Mouse (Mus musculus) lung, postnatal 0 days (tissue): ENCODE data around the gene Pde4d. TPM values are rescaled to one million over a fixed set of nuclear protein-coding genes. Genes with fewer than 3 reads are reported as not detected.

Experiments used
- ATAC-seq: fragments of 200-750 bp; cut with Nextera tagmentation; 2 replicates; pipeline ENCODE4 v1.8.0; 2017; ENCODE audit warnings: moderate library complexity
- DNase-seq: peaks from one replicate; pipeline ENCODE4 v3.0.0-alpha.2; 2016; ENCODE audit warnings: low spot score
- H3K27ac ChIP-seq: fragments of 300-500 bp; sonication (generic); 2 replicates; pipeline ENCODE4 v1.5.1; 2014; ENCODE audit warnings: antibody characterized with exemption, mild to moderate bottlenecking, low read length, mixed read lengths
- H3K27me3 ChIP-seq: fragments of 300-500 bp; sonication (generic); replicated peaks from 2 replicates; pipeline ENCODE4 v1.6.1; 2014; ENCODE audit warnings: low read length, mixed read lengths; ENCODE audit not compliant: insufficient read depth
- H3K36me3 ChIP-seq: fragments of 300-500 bp; sonication (generic); 2 replicates; pipeline ENCODE4 v1.6.1; 2014; ENCODE audit warnings: low read length, mixed read lengths; ENCODE audit not compliant: insufficient read depth
- H3K4me1 ChIP-seq: fragments of 300-500 bp; sonication (generic); 2 replicates; pipeline ENCODE4 v1.6.1; 2014; ENCODE audit warnings: antibody characterized with exemption, low read depth, low read length, mixed read lengths; ENCODE audit not compliant: insufficient read depth
- H3K4me2 ChIP-seq: fragments of 300-500 bp; sonication (generic); replicated peaks from 2 replicates; pipeline ENCODE4 v1.6.1; 2014; ENCODE audit warnings: low read depth, mild to moderate bottlenecking, low read length, moderate library complexity, mixed read lengths
- H3K4me3 ChIP-seq: fragments of 300-500 bp; sonication (generic); 2 replicates; pipeline ENCODE4 v1.5.1; 2014; ENCODE audit warnings: low read depth, low read length
- H3K9ac ChIP-seq: fragments of 300-500 bp; sonication (generic); replicated peaks from 2 replicates; pipeline ENCODE4 v1.6.1; 2014; ENCODE audit warnings: low read depth, mild to moderate bottlenecking
- H3K9me3 ChIP-seq: fragments of 300-500 bp; sonication (generic); 2 replicates; pipeline ENCODE4 v1.6.1; 2016; ENCODE audit warnings: low read length, mixed read lengths
- CTCF ChIP-seq: IDR thresholded peaks from 2 replicates; pipeline ENCODE4 v1.5.1; 2016; ENCODE audit warnings: antibody characterized with exemption, mild to moderate bottlenecking
- EP300 ChIP-seq: IDR thresholded peaks from 2 replicates; pipeline ENCODE4 v1.6.1; 2016; ENCODE audit warnings: antibody characterized with exemption, mild to moderate bottlenecking, control low read depth
- WGBS: fragments of 180-500 bp; shearing (Covaris S2); extraction: QIAGEN DNeasy Blood & Tissue Kit; methylation state at CpG from one replicate; pipeline ENCODE4 v1.1.7; 2014; 5-methylcytosine and 5-hydroxymethylcytosine counted together
- polyA plus RNA-seq: library from polyadenylated mRNA; unstranded; fragments of >200 nt; fragmentation: Nextera tagmentation; extraction: Ambion mirVana; gene quantifications from 2 replicates; pipeline ENCODE4 v1.2.1, GENCODE M21; 2015

The Pde4d gene
- polyA plus RNA-seq, 1 experiment from 2014 or later, result 19.7 TPM

DNA sequence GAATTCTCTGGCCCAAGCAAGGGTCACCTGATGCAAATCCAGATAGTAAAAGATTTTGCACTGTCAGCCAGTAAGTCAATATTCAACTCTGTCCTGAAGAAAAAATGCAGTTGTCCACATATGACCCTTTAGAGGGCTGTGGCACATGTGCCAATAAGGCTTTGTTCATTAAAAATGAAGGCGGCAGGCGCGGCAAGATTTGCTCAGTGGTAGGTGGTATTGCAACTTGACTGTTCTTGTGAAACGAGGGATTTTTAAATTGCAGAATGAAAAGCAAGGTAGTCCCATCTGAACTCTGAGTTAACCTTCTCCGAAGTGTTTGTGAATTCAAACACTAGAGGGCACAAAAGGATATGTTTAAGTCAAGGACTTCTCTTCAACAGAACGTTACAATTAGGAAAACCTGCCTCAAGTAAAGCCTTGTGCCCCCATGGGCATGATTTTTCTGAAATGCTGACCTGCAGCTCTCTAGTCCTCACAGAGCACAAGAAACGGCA lies 1166.1 kb downstream of the Pde4d start:
- Histone ChIP-seq H3K27ac (no peak overlapping the region), H3K4me1 (no peaks in the 10 kb centered on the region), H3K9me3 (no peaks in the 10 kb centered on the region), H3K36me3 (no peaks in the 10 kb centered on the region), H3K27me3 (no peaks in the 10 kb centered on the region), H3K4me2 (no peak overlapping the region), H3K4me3 (no peak overlapping the region), H3K9ac (no peak overlapping the region)
- no peak; the same call in 1 of the 2 replicates for ATAC-seq
- TF ChIP-seq EP300 (no peak), CTCF (peak; percentile 73)
- WGBS, result 15% methylated on average over 7 of the region's 7 CpGs
- DNase-seq, result peak; percentile 83

DNA sequence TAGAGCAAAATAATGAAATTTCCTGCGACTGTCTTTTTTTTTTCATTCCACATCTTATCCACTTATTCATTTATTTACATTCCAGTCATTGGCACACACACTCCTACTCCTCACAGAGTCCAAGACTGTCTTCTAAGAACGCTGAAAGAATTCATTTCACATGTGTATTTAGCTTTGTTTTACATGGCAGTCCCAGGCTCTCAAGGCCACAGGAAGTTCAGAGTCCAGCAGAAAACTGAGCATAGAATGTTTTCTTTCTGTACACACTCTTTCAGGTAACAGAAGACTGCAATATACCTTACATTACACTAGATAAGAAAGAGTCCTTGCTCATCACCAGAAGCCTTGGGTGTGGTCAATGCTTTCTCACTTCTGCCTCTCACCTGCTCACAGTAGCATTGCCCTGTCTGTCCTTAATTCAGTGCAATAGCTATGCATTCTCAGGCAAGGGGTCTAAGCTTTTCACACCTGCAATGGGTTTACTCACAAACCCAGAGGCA lies 1169.5 kb downstream of the Pde4d start:
- H3K4me2 ChIP-seq, result no peak overlapping the region
- DNase-seq (peak; percentile 20), ATAC-seq (no peak)
- H3K4me3 ChIP-seq, result no peak overlapping the region
- no peak overlapping the region for H3K27ac ChIP-seq
- no peaks in the 10 kb centered on the region for H3K4me1 ChIP-seq
- H3K36me3 ChIP-seq, result no peaks in the 10 kb centered on the region
- H3K9ac ChIP-seq, result no peak overlapping the region
- TF ChIP-seq EP300, result no peak
- TF ChIP-seq CTCF, result no peak
- 22% methylated on average over 2 of the region's 2 CpGs for WGBS
- H3K9me3 ChIP-seq, result no peaks in the 10 kb centered on the region
- H3K27me3 ChIP-seq, result no peaks in the 10 kb centered on the region

DNA sequence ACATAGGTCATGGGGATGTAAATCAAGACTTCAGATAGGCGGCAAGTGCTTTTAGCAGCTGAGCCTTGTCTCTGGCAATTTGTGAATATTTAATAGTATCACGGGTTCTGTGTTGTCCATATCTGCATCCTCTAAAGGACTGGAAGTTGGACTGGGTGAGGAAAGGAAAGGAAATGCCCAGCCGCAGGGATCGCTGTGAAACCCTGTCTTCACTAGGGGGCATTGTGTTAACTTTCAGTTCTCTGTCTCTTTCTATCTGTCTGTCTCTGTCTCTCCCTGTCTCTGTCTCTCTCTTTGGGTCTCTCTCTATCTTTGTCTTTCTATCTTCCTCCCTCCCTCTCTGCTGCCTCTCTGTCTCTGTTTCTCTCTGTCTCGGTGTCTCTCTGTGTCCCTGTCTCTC lies 1172.5 kb downstream of the Pde4d start:
- Histone ChIP-seq H3K36me3 (no peaks in the 10 kb centered on the region), H3K9ac (no peak overlapping the region), H3K27ac (no peak overlapping the region), H3K4me1 (no peaks in the 10 kb centered on the region), H3K9me3 (no peaks in the 10 kb centered on the region), H3K4me2 (no peak overlapping the region), H3K27me3 (no peaks in the 10 kb centered on the region), H3K4me3 (no peak overlapping the region)
- DNase-seq (no peak), ATAC-seq (no peak)
- WGBS, result 65% methylated on average over 5 of the region's 5 CpGs
- no peak for TF ChIP-seq EP300
- TF ChIP-seq CTCF, result peak; percentile 37; the same call in 1 of the 2 replicates

DNA sequence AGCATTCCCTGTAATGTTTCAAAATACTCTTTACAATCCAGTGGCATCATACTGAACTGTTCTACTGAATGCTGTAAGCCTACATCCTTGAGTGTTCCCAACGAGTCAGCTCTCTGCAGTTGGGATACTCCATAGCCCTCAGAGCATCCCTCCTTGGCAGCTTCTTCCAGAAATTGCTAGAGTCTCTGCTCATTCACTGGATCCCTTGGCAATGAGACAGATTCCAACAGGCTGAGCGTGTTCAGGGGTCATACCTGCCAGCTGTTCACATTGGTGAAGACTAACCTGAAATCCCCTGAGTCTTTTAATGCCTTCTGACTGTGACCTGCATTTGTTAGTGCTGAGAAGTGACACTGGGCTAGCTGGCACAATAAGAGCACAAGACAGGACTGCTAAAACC lies 1173.5 kb downstream of the Pde4d start:
- no peaks in the 10 kb centered on the region for H3K4me1 ChIP-seq
- no peaks in the 10 kb centered on the region for H3K27me3 ChIP-seq
- no peaks in the 10 kb centered on the region for H3K9me3 ChIP-seq
- no peak overlapping the region for H3K27ac ChIP-seq
- H3K4me3 ChIP-seq, result no peak overlapping the region
- TF ChIP-seq CTCF, result no peak
- TF ChIP-seq EP300, result no peak
- no peak overlapping the region for H3K4me2 ChIP-seq
- no peak for ATAC-seq
- no peak for DNase-seq
- no peaks in the 10 kb centered on the region for H3K36me3 ChIP-seq
- H3K9ac ChIP-seq, result no peak overlapping the region
- WGBS, result 77% methylated on average over 2 of the region's 2 CpGs

DNA sequence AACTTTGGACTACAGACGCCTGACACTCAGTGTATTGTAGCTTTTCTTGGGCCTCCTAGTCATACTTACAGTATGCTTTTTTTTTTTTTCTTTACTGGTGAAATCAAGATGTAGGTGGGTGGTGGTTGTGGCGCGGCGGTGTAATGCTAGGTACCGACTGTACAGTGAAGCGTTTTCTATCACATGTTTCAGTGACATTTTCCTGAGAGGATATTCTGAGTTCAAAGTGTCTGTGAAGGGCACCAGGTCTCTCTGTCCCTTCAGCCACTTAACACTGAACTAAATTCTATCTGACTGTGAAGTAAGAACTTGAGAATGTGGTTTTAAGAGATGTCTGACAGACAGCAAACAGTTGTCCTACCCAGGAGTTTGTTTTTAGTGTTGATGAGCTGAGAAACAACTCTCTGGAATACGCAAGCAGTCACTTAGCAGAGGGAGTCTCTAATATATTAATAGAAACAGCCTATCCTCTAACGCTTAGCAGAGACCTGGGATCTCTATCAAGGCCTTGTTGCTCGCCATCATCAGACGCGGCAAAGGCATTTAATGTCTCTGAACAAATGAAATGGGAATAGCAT lies 1175.1 kb downstream of the Pde4d start:
- Histone ChIP-seq H3K4me2 (no peak overlapping the region), H3K27me3 (no peaks in the 10 kb centered on the region), H3K9me3 (no peaks in the 10 kb centered on the region), H3K9ac (no peak overlapping the region), H3K27ac (no peak overlapping the region), H3K4me1 (no peaks in the 10 kb centered on the region), H3K36me3 (no peaks in the 10 kb centered on the region), H3K4me3 (no peak overlapping the region)
- ATAC-seq (no peak), DNase-seq (no peak)
- WGBS, result 83% methylated on average over 11 of the region's 11 CpGs
- no peak for TF ChIP-seq CTCF
- no peak for TF ChIP-seq EP300

DNA sequence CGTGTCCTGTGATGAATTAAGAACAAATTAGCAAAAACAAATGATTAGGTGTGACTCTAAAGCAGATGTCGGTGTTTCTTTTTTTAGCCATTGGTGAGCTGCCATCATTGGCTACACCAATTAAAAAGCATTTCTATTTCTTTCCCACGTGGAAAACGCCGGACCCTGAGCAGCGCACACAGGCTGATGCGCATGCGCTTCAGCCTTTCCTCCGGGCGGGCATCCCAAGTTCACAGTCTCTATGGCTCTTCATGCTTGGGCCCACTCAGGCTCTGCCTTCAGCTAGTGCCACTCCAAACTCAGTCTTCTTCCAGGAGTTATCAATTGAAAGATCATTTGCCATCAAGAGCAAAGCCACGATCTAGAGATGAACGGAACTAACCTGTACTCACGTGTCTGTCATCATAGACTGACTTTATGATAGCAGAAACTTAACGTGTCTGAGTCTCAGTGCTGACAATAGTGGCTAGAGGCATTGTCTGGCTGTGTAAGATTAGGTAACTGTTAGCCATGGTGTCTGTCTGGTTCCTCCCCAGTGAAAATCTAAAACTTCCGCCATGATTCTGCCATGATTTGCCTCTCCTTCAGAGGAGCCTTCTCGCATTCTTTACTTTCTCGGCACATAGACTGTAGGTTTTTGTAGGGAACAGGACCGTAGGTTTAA lies 1175.8 kb downstream of the Pde4d start:
- no peak for DNase-seq

More for the DNA sequence above, 1175.8 kb downstream of the Pde4d start:
- no peak for ATAC-seq
- Histone ChIP-seq H3K4me2 (no peak overlapping the region), H3K9ac (no peak overlapping the region), H3K27ac (no peak overlapping the region), H3K36me3 (no peaks in the 10 kb centered on the region), H3K4me3 (no peak overlapping the region), H3K9me3 (no peaks in the 10 kb centered on the region), H3K4me1 (no peaks in the 10 kb centered on the region), H3K27me3 (no peaks in the 10 kb centered on the region)
- 90% methylated on average over 18 of the region's 18 CpGs for WGBS
- no peak for TF ChIP-seq CTCF
- TF ChIP-seq EP300, result no peak
